Mouse (Mus musculus): ENCODE results near the gene Rnf223. TPM values are rescaled to one million over a fixed set of nuclear protein-coding genes. Genes with fewer than 3 reads are reported as not detected.

Gene Rnf223
- under 1 TPM; 0.22 to 0.34 TPM for total RNA-seq (2021)

DNA sequence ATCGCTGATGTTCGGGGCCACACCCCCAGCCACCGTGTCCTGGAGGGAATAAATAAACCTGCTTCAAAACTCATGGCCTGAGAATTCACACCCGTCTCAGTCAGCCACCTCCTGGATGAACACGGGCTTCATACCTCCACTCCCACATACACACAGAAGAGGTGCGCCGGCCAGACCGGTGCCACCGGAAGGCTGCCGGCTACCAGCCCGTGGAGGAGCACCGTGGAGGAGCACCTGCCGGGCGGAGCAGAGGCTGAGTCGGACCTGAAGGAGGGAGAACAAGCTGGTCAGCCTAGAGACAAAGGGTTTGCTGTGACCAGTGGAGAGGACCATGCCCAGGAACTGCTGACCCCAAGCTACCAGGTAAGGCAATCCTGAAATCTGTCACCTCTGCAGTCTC lies at the start of gene Rnf223:
Rnf223 (plus strand) TSS at position 78 of the 400 bp plus-strand sequence.
- intact Hi-C loops (cut with DNase I), result no loop called here
- DNase-seq (ENCODE audit: extremely low spot score in 1 of 2, low spot score in 2 of 2), result no peak

DNA sequence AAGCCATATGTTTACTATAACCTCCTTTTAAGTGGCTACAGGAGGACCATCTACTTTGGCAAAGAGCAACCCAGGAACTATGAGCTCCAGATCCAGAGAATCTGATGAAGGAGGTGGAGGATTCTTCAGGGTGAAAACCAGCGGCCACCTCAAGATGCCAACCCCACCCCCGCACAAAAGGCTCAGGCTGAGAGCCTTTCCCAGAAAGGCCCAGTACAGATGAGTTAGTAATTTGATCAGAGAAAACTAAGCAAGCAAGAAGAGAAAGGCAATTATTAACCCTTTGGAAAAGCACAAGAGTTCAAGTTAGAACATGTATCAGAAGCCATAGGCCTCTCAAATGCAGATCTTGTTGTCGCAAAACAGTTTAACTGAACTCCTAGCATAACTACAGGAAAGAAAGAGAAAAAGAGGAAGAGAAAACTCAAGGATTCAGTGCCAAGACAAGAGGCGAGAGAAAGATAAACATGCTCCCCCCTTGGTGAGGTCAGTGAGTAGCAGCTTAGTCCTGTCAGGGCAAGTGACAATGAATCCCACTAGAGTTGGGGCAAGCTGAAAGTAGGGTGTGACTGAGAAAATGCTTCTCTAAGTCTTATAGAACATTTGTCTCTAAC lies 47.6 kb upstream of the Rnf223 start:
- no peak for DNase-seq (ENCODE audit: extremely low spot score in 1 of 2, low spot score in 2 of 2)
- intact Hi-C loops (cut with DNase I), result no loop called here

GRCm38 (mm10) chr4:156083348-156083747 lies 47.0 kb upstream of the Rnf223 start:
- intact Hi-C loops (cut with DNase I), result no loop called here
- DNase-seq (ENCODE audit: extremely low spot score in 1 of 2, low spot score in 2 of 2), result no peak

DNA sequence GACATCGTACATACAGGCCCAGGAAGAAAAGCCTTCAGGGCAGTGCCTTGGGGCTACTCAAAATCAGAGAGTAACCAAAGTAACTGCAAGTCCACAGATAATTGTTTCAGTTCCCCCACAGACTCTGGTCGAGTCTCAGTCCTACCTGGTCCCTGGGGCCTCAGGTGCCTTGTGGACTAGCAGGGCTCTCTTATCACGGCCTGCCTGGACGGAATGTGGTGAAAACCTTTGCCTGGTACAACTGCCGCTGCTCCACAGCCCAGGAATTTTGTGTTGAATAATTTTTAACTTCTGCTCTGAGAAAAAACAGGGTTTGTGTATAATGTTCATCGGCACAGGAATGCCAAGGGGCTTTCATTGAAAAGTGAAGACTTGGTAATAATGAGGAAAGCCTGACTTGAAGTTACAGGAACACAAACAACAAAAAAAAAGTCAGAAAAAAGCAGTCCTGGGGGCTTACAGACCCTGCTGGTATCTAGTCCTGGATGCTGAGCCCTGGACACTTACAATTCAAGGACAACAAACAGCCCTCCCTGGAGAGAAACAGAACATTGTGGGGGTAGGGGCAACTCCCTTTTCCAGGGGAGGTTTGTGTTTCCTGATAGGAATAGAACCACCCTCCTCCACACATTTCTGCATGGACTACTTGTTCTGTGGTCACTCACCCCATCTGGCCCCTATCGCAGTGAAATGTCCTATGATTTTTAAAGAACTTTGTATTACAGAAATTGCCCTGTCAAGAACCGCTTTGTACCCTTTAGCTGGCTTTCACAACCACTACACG lies 46.0 kb upstream of the Rnf223 start:
- intact Hi-C loops (cut with DNase I), result no loop called here

DNA sequence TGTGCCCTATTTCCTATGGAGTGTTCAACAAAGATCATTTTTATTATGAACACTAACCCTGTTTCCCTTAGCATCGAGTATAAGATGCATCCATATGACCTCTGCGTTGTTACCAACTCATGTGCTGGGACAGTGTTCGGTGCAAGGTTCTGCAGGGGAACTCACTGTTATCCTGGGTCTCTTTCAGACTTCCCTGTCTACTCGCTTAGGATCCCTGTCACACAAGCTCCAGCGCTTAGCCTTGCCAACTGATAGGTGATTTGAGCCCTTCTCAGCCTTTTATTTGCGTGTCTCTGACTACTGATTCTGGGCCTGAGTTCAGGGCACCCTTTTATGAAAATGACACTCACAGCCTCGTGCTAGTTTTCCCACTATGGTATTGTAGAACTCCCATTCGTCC lies 45.1 kb upstream of the Rnf223 start:
- DNase-seq (ENCODE audit: extremely low spot score in 1 of 2, low spot score in 2 of 2), result no peak
- intact Hi-C loops (cut with DNase I), result no loop called here

More for the DNA sequence above, 46.0 kb upstream of the Rnf223 start:
- no peak for DNase-seq (ENCODE audit: extremely low spot score in 1 of 2, low spot score in 2 of 2)

DNA sequence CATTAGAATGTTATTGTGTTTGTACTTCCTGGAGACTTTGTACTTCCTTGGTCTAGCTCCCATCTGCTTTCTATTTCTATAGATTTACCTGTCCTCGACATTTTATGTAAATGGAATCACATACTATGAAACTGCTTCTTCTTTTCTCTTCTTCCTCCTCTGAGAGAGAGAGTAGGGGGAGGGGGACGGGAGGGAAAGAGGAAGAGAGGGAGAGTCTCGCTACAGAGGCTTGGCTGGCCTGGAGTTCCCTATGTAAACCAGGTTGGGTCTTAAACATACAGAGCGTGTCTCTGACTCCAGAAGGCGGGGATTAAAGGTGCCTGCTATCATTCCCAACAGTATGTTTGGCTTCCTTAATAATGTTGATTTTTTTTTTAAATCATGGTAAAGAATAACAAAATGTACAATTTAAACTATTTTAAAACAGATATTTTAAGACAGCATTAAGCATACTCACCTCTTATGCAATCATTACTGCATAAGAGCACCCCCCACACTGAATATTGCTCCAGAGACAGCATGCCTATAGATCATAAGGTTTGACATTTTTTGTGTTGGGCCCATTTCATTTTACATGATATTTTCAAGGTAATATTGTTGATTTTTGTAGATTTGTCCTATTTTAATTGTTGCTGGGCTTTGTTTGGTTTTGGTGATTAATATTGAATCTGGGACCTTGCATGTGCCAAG lies 42.8 kb upstream of the Rnf223 start:
- DNase-seq (ENCODE audit: extremely low spot score in 1 of 2, low spot score in 2 of 2), result no peak
- intact Hi-C loops (cut with DNase I), result no loop called here

GRCm38 (mm10) chr4:156091236-156091635 lies 39.1 kb upstream of the Rnf223 start:
- intact Hi-C loops (cut with DNase I), result loop anchor here (10.0 kb wide), 1 partner anchor 126 kb away; the partner anchor contains the start of gene C1qtnf12

GRCm38 (mm10) chr4:156092765-156093164 lies 37.5 kb upstream of the Rnf223 start:
- intact Hi-C loops (cut with DNase I), result loop anchor here (10.0 kb wide), 1 partner anchor 128 kb away; the partner anchor contains the start of gene C1qtnf12
- DNase-seq (ENCODE audit: extremely low spot score in 1 of 2, low spot score in 2 of 2), result no peak

More at GRCm38 (mm10) chr4:156091236-156091635, 39.1 kb upstream of the Rnf223 start:
- DNase-seq (ENCODE audit: extremely low spot score in 1 of 2, low spot score in 2 of 2), result no peak

GRCm38 (mm10) chr4:156093758-156094157 lies 36.6 kb upstream of the Rnf223 start:
- intact Hi-C loops (cut with DNase I), result loop anchor here (10.0 kb wide), 1 partner anchor 129 kb away; the partner anchor contains the start of gene C1qtnf12
- DNase-seq (ENCODE audit: extremely low spot score in 1 of 2, low spot score in 2 of 2), result no peak

DNA sequence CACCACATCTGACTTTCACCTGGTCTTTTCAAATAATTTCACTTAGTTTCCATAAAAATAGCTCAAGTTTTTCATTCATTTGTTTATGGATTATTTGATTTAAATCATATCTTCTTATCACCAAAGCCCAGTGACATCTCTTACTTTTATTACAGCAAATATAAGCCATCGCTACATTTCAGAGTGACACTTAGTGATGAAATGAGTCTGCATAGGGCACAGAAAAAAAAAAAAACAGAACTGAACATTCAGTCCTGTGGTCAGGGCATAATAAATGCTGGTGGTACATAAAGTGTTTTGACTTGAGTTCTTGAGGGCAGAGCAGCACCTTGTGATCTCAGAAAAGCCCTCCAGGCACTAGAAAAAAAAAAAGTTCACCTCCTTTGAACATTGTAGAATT lies 34.1 kb upstream of the Rnf223 start:
- no peak for DNase-seq (ENCODE audit: extremely low spot score in 1 of 2, low spot score in 2 of 2)
- intact Hi-C loops (cut with DNase I), result loop anchor here (5.0 to 10.0 kb wide), 2 partner anchors 64 to 131 kb away; partner anchors contain the start of gene C1qtnf12

DNA sequence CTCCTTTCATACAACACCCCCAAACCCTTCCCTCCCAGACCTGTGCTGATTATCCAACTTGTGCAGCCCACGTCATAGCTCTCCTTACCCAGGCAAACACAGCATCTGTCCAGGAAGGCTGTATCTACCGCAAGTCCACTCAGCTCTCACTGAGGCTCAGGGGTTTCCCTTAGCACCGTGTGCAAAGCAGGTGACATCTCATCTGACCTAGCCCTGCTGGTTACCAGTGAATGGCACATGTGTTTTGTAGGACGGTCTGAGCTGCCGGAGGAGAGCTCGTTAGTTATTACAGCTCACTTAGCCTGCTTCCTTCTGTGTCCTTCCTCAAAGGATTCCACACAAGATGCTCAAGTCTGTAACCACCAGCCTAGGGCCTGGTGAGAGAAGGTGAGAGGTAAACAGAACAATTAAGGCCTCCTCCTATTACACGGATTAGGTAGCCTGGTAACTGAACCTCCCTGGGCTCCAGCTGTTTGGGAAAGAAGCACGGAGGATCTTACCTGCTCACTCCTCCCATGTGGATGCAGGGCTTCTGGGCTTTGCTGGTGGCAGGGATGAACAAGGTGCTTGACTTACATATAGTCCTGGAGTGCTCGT lies 32.4 kb upstream of the Rnf223 start:
- DNase-seq (ENCODE audit: extremely low spot score in 1 of 2, low spot score in 2 of 2), result no peak
- intact Hi-C loops (cut with DNase I), result loop anchor here (5.0 to 10.0 kb wide), 2 partner anchors 66 to 133 kb away; partner anchors contain the start of gene C1qtnf12

GRCm38 (mm10) chr4:156099427-156099826 lies 30.9 kb upstream of the Rnf223 start:
- intact Hi-C loops (cut with DNase I), result loop anchor here (5.0 to 10.0 kb wide), 2 partner anchors 67 to 135 kb away; partner anchors contain the start of gene C1qtnf12

GRCm38 (mm10) chr4:156100501-156100900 lies 29.8 kb upstream of the Rnf223 start:
- intact Hi-C loops (cut with DNase I), result no loop called here
- DNase-seq (ENCODE audit: extremely low spot score in 1 of 2, low spot score in 2 of 2), result no peak

More at GRCm38 (mm10) chr4:156099427-156099826, 30.9 kb upstream of the Rnf223 start:
- DNase-seq (ENCODE audit: extremely low spot score in 1 of 2, low spot score in 2 of 2), result no peak

DNA sequence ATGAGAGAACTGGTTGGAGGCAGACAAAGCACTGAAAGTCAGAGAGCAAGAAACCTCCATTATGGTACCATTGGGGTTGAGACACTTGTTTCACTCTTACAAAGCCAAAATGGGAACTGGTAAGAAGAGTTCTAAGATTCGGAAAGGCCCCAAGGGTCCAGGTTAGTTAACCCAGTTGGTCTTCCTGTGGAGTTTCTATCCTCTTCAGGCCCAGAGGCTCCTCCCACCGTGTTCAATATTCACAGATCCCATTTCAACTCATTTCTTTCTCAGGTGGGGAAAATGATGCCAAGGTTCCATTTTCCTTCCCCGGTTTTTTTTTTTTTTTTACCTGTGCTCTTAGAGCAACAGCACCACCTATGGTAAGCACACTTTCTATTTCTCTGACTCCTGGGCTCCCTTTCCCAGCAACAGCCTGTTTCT lies 28.8 kb upstream of the Rnf223 start:
- intact Hi-C loops (cut with DNase I), result no loop called here
- no peak for DNase-seq (ENCODE audit: extremely low spot score in 1 of 2, low spot score in 2 of 2)

- no peak for DNase-seq (ENCODE audit: extremely low spot score in 1 of 2, low spot score in 2 of 2)
- intact Hi-C loops (cut with DNase I), result no loop called here
These were observed 27.0 kb upstream of the Rnf223 start for GRCm38 (mm10) chr4:156103342-156103741.

- peak in 1 of 2 experiments; percentile 71 for DNase-seq (ENCODE audit: extremely low spot score in 1 of 2, low spot score in 2 of 2)
- intact Hi-C loops (cut with DNase I), result loop anchor here (5.0 kb wide), 1 partner anchor 82 kb away; the partner anchor contains the start of gene Tnfrsf18
These were observed 21.4 kb upstream of the Rnf223 start for GRCm38 (mm10) chr4:156108606-156109546.

GRCm38 (mm10) chr4:156109570-156110331 lies 20.6 kb upstream of the Rnf223 start, which contains the start of gene 9430015G10Rik:
Gene 9430015G10Rik, plus strand, starts transcription at chr4:156109982.
- DNase-seq (ENCODE audit: extremely low spot score in 1 of 2, low spot score in 2 of 2), result peak; percentile 98 to 99
- intact Hi-C loops (cut with DNase I), result loop anchor here (5.0 kb wide), 1 partner anchor 82 kb away; the partner anchor contains the start of gene Tnfrsf18
